Mouse (Mus musculus) lung, embryonic 16.5 days (tissue): ENCODE measurements around the gene Tmem41a. TPM values are rescaled to one million over a fixed set of nuclear protein-coding genes. Genes with fewer than 3 reads are reported as not detected.

Source experiments
- polyA plus RNA-seq: library from polyadenylated mRNA; unstranded; fragments of >200 nt; fragmentation: Nextera tagmentation; extraction: Ambion mirVana; gene quantifications from 2 replicates; pipeline ENCODE4 v1.2.1, GENCODE M21; 2015

Tmem41a gene
- polyA plus RNA-seq, 1 experiment from 2014 or later, result 23.1 TPM

Other genes with a start within 250 kb of the Tmem41a start
- gene Ehhadh, start 159.7 kb downstream of the Tmem41a start, polyA plus RNA-seq, result 2.4 and 2.6 TPM in 2 replicates
- 0.44 and 0.47 TPM in 2 replicates for gene Map3k13, start 153.2 kb downstream of the Tmem41a start, polyA plus RNA-seq
- 2.7 and 3.6 TPM in 2 replicates for gene Liph, start 48.1 kb upstream of the Tmem41a start, polyA plus RNA-seq
- gene Senp2, start 61.9 kb upstream of the Tmem41a start, polyA plus RNA-seq, result 42.1 and 44.5 TPM in 2 replicates
- gene Igf2bp2, start 215.7 kb upstream of the Tmem41a start, polyA plus RNA-seq, result 42.4 and 49.4 TPM in 2 replicates